8 mouse cellular contexts compared by ENCODE assay signal in the genomic region with DNA sequence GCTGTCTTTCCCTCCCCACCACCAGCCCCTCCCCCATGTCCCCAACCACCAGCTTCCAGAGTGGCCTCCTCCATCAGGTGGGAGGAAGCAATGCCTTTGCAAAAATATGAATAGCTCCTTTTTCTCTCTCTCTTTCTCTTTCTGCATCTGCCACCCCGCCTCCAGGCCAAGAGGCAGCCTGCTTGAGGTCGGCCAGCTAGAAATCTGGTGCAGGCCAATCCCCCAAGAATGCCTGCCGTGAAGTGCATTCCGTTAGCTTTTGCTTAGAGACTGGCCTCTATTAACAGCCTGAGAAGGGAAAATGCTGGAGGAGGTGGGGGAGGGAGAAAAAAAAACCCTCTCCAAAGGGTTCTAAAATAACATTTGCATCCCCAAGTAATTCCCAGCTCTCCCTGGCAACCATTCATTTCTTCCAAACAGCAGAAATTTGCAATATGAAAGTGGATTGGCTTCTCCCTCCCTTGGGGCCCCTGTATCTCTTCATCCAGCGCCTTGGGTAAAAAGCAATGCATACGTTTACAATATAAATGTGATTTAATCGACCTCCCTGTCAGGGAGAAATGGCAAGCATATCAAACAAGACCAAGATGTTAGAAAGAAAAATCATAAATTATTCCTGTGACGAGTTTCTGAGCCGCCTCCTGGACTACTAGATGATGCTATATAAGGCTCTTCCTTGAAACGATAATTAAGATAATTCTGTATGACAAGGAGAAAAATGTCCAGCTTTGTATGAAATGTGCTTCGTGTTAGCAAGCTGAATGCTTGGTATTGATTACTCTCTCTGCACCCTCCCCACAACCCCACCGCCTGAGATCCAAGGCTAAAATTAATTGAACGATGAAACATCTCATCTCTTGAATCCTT.
DNase-seq lines count a peak whose midpoint lies in the region; ATAC-seq and TF ChIP-seq lines count a peak whose summit lies in the region.

No protein-coding gene starts in this region.

- H3K36me3 ChIP-seq in hindbrain, embryonic 13.5 days, result no peaks in the 10 kb centered on the region
- H3K36me3 ChIP-seq in kidney, embryonic 16.5 days (ENCODE audit: insufficient read depth, low read length), result no peaks in the 10 kb centered on the region

- DNase-seq in cerebellum, adult 9-11 months, result peak; percentile 22
- peak; percentile 48 to 52 for DNase-seq in cerebellum, postnatal 14 days
- peak; percentile 57 for DNase-seq in neural tube, embryonic 10.5 days (ENCODE audit: extremely low spot score, low spot score)
- DNase-seq in adrenal gland, postnatal 10 days, result no peak
- DNase-seq in gastrocnemius, adult 2 months, result no peak

- peak overlapping the region; percentile 98 for H3K27ac ChIP-seq in hindbrain, embryonic 13.5 days
- H3K27ac ChIP-seq in kidney, embryonic 16.5 days (ENCODE audit: low read length), result no peak overlapping the region
- no peak overlapping the region for H3K27ac ChIP-seq in gastrocnemius, adult 2 months

- H3K4me1 ChIP-seq in hindbrain, embryonic 13.5 days (replicated peaks), result peaks cover 70% of the 10 kb centered on the region
- H3K4me1 ChIP-seq in kidney, embryonic 16.5 days (ENCODE audit: insufficient read depth, low read length), result peaks cover 43% of the 10 kb centered on the region

- H3K9me3 ChIP-seq in hindbrain, embryonic 13.5 days, result no peaks in the 10 kb centered on the region
- no peaks in the 10 kb centered on the region for H3K9me3 ChIP-seq in kidney, embryonic 16.5 days (ENCODE audit: low read length)

- intact Hi-C loops in gastrocnemius, adult 2 months (cut with DNase I), result no loop called here

- no peaks in the 10 kb centered on the region for H3K27me3 ChIP-seq in hindbrain, embryonic 13.5 days
- H3K27me3 ChIP-seq in kidney, embryonic 16.5 days (ENCODE audit: insufficient read depth, low read length), result no peaks in the 10 kb centered on the region; the same call in 1 of the 2 replicates

- WGBS in hindbrain, embryonic 13.5 days, result 6% methylated on average over 13 of the region's 13 CpGs
- 39% methylated on average over 13 of the region's 13 CpGs for WGBS in kidney, embryonic 16.5 days

- no peak overlapping the region for H3K9ac ChIP-seq in hindbrain, embryonic 13.5 days
- no peak overlapping the region for H3K9ac ChIP-seq in kidney, embryonic 16.5 days (replicated peaks; ENCODE audit: low read length)

- no peak overlapping the region for H3K4me3 ChIP-seq in hindbrain, embryonic 13.5 days
- no peak overlapping the region for H3K4me3 ChIP-seq in kidney, embryonic 16.5 days (ENCODE audit: low read length)
- no peak overlapping the region for H3K4me3 ChIP-seq in gastrocnemius, adult 2 months

- TF ChIP-seq CTCF in gastrocnemius, adult 2 months (IDR thresholded peaks at IDR 0.05), result no peak

- no peak for ATAC-seq in cerebellum, adult (ENCODE audit: insufficient number of reproducible peaks, low FRiP score, low TSS enrichment)
- ATAC-seq in hindbrain, embryonic 13.5 days (ENCODE audit: low FRiP score), result peak; percentile 55
- no peak for ATAC-seq in kidney, embryonic 16.5 days (ENCODE audit: low FRiP score, low TSS enrichment)

- H3K4me2 ChIP-seq in hindbrain, embryonic 13.5 days, result 0 out of 2 replicates have a peak overlapping the region, but pooled peaks have one; percentile 19
- no peak overlapping the region for H3K4me2 ChIP-seq in kidney, embryonic 16.5 days (replicated peaks; ENCODE audit: low read depth, low read length)

Comparison
In these comparisons a context has a peak if more than half of its experiments do, and no peak if none do; other contexts are left out.
1. DNase-seq: peak in cerebellum, adult 9-11 months (single experiment), cerebellum, postnatal 14 days (2 of 2) and neural tube, embryonic 10.5 days (single experiment); none in adrenal gland, postnatal 10 days (single experiment) and gastrocnemius, adult 2 months (single experiment).